In the genomic region with DNA sequence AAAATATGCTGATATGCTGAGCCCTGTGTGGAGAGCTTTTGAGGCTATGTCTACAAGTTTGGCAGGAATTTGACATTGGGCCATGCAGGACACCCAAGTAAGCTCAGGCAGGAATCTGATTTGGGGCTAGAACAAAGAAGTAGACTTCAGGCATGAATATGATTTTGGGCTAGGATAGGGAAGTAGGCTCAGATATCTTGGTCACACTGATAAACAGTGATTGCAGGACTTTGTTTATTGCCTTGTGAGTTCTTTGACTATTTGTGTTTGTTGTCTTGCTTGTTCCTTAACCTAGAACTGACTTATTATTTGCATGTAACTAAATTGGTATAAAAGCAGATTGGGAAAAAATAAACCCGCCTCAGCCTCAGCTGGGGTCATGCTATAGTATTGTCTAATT, we compare ENCODE assay signal across 17 mouse cellular contexts. TPM values are rescaled to one million over a fixed set of nuclear protein-coding genes. Genes with fewer than 3 reads are reported as not detected.
DNase-seq lines count a peak whose midpoint lies in the region; TF ChIP-seq lines count a peak whose summit lies in the region.
"Had no signal": no experiment of that assay in that cellular context is flagged by ENCODE, and none has a peak within 500 bp of the region (broad histone marks: within the 10 kb centered on the region; RNA-seq: fewer than 3 reads in every experiment).

No protein-coding gene starts in this region.

- H3K36me3 ChIP-seq in MEL (ENCODE audit: control insufficient read depth in 1 of 2, insufficient read depth in 2 of 2, low read length in 2 of 2) = peaks cover 0 to 9% of the 10 kb centered on the region in 2 experiments; a peak in 2 of 4 replicates

- no peak overlapping the region for H3K4me3 ChIP-seq in MEL (ENCODE audit: control insufficient read depth in 1 of 2, insufficient read depth in 1 of 2, low read depth in 2 of 2, low read length in 2 of 2)

- TF ChIP-seq CTCF in MEL (IDR thresholded peaks at IDR 0.05 in 2 of 3, conservative IDR thresholded peaks at IDR 0.05 in 1 of 3; ENCODE audit: control insufficient read depth in 1 of 3, insufficient read depth in 1 of 3, low read depth in 2 of 3, low read length in 3 of 3, poor library complexity in 1 of 3, severe bottlenecking in 1 of 3) = no peak

- no peak for TF ChIP-seq EP300 in MEL (IDR thresholded peaks at IDR 0.05; ENCODE audit: low read depth in 1 of 2, low read length in 2 of 2)

- H3K4me1 ChIP-seq in MEL (ENCODE audit: control insufficient read depth in 1 of 2, insufficient read depth in 2 of 2, low read length in 2 of 2) = no peaks in the 10 kb centered on the region

- no peaks in the 10 kb centered on the region for H3K79me2 ChIP-seq in MEL (ENCODE audit: control insufficient read depth, insufficient read depth, low read length, poor library complexity)

- no peak for DNase-seq in MEL (ENCODE audit: low read depth, low spot score)
- no peak for DNase-seq in spleen, adult 18-20 months
- DNase-seq: adrenal gland, adult 2 months; adrenal gland, adult 8-10 months; adrenal gland, postnatal 10 days; adrenal gland, postnatal 14 days; adrenal gland, postnatal 25 days; adrenal gland, postnatal 36 days; B cell, adult 2 months; cerebellum, adult 11 months; cerebellum, adult 11-12 months; cerebellum, adult 18-20 months; cerebellum, adult 2 months; cerebellum, adult 8-10 months had no signal

- H3K27ac ChIP-seq in MEL (ENCODE audit: control insufficient read depth, low read depth, low read length) = no peak overlapping the region

- TF ChIP-seq RAD21 in MEL (IDR thresholded peaks at IDR 0.05; ENCODE audit: low read depth, low read length) = no peak

- H3K9ac ChIP-seq in MEL (ENCODE audit: control insufficient read depth, low read depth, low read length, poor library complexity, severe bottlenecking) = no peak overlapping the region

- no peaks in the 10 kb centered on the region for H3K27me3 ChIP-seq in MEL (ENCODE audit: control insufficient read depth in 1 of 2, insufficient read depth in 2 of 2, low read length in 2 of 2)
- H3K27me3 ChIP-seq: CH12.LX, Patski had no signal

- no peak for TF ChIP-seq POLR2A in MEL (IDR thresholded peaks at IDR 0.05; ENCODE audit: control insufficient read depth in 1 of 2, insufficient read depth in 1 of 2, low read depth in 1 of 2, low read length in 2 of 2, poor library complexity in 1 of 2)

- H3K9me3 ChIP-seq in MEL (replicated peaks; ENCODE audit: insufficient read depth, low read length) = no peaks in the 10 kb centered on the region
- H3K9me3 ChIP-seq: G1E had no signal

TF ChIP-seq in MEL, 35 proteins besides CTCF, POLR2A, EP300 and RAD21:
- TF ChIP-seq JUND (IDR thresholded peaks at IDR 0.05; ENCODE audit: low read depth, low read length) = no peak
- TF ChIP-seq GATA1 (IDR thresholded peaks at IDR 0.05; ENCODE audit: low read depth, low read length) = peak; percentile 43; the same call in 1 of the 2 replicates
- peak; percentile 96 for TF ChIP-seq RCOR1 (IDR thresholded peaks at IDR 0.05; ENCODE audit: low read depth, low read length)
- no peak for TF ChIP-seq SIN3A (IDR thresholded peaks at IDR 0.05; ENCODE audit: low read length)
- no peak for TF ChIP-seq MYB (IDR thresholded peaks at IDR 0.05; ENCODE audit: low read depth, low read length)
- no peak for TF ChIP-seq MAZ (IDR thresholded peaks at IDR 0.05; ENCODE audit: low read depth, low read length)

RNA-seq across cellular contexts. Expression of a gene that starts 26.7 kb away (rescaled TPM):
- 29.0 and 35.1 TPM in 2 replicates for total RNA-seq in MEL (2012; rRNA removed)
- 10 to 100 TPM in 1 of 2 experiments, not detected in 1; 30.7 TPM for polyA plus RNA-seq in MEL (2012; ENCODE audit: insufficient read depth in 1 of 2, insufficient read length in 2 of 2, low read depth in 1 of 2, low replicate concordance in 2 of 2, missing spikeins in 1 of 2)
